Mouse (Mus musculus) forebrain, embryonic 14.5 days (tissue): Measurements from ENCODE around the gene Vmn1r23. TPM values are rescaled to one million over a fixed set of nuclear protein-coding genes. Genes with fewer than 3 reads are reported as not detected.
"Not testable (repeated sequence)": the region's sequence is repeated elsewhere in the genome, so short reads cannot be mapped to it uniquely, and the experiment has no call there.

ENCODE experiments used
- ATAC-seq: fragments of 200-750 bp; cut with Nextera tagmentation; 2 replicates; pipeline ENCODE4 v1.8.0; 2017; ENCODE audit warnings: mild to moderate bottlenecking, moderate library complexity
- DNase-seq: peaks from one replicate; pipeline ENCODE4 v3.0.0-alpha.2; 2015; ENCODE audit warnings: low spot score
- H3K27ac ChIP-seq: fragments of 300-500 bp; sonication (generic); 2 replicates; pipeline ENCODE4 v1.5.1; 2014; ENCODE audit warnings: low read depth, mild to moderate bottlenecking, control low read depth, low read length, moderate library complexity
- H3K27me3 ChIP-seq: fragments of 300-500 bp; sonication (generic); replicated peaks from 2 replicates; pipeline ENCODE4 v1.6.1; 2014; ENCODE audit warnings: low read length, control low read depth, mixed read lengths; ENCODE audit not compliant: control insufficient read depth, insufficient read depth
- H3K36me3 ChIP-seq: fragments of 300-500 bp; sonication (generic); 2 replicates; pipeline ENCODE4 v1.6.1; 2014; ENCODE audit warnings: low read length, control low read depth; ENCODE audit not compliant: control insufficient read depth, insufficient read depth
- H3K4me1 ChIP-seq: fragments of 300-500 bp; sonication (generic); 2 replicates; pipeline ENCODE4 v1.6.1; 2014; ENCODE audit warnings: antibody characterized with exemption, low read length, control low read depth; ENCODE audit not compliant: control insufficient read depth, insufficient read depth
- H3K4me2 ChIP-seq: fragments of 300-500 bp; sonication (generic); 2 replicates; pipeline ENCODE4 v1.6.1; 2014; ENCODE audit warnings: mild to moderate bottlenecking, control low read depth, low read length
- H3K4me3 ChIP-seq: fragments of 300-500 bp; sonication (generic); 2 replicates; pipeline ENCODE4 v1.5.1; 2014; ENCODE audit warnings: low read depth, low read length, control low read depth
- H3K9ac ChIP-seq: fragments of 300-500 bp; sonication (generic); 2 replicates; pipeline ENCODE4 v1.6.1; 2014; ENCODE audit warnings: mild to moderate bottlenecking, low read length, control low read depth, moderate library complexity
- H3K9me3 ChIP-seq: fragments of 300-500 bp; sonication (generic); replicated peaks from 2 replicates; pipeline ENCODE4 v1.6.1; 2016; ENCODE audit warnings: low read length, control low read depth, mixed read lengths; ENCODE audit not compliant: control insufficient read depth
- WGBS: fragments of 180-500 bp; shearing (Covaris S2); extraction: QIAGEN DNeasy Blood & Tissue Kit; methylation state at CpG from one replicate; pipeline ENCODE4 v1.1.7; 2014; 5-methylcytosine and 5-hydroxymethylcytosine counted together
- polyA plus RNA-seq: library from polyadenylated mRNA; unstranded; fragments of >200 nt; fragmentation: Nextera tagmentation; extraction: Ambion mirVana; gene quantifications from 2 replicates; pipeline ENCODE4 v1.2.1, GENCODE M21; 2014

Vmn1r23 gene
- not detected in 2 replicates for polyA plus RNA-seq

GRCm38 (mm10) chr6:57926738-57927137 is at the start of gene Vmn1r23:
Vmn1r23 (minus strand) TSS chr6:57926838.
- Histone ChIP-seq H3K4me2 (no peak within 1 kb of the TSS), H3K4me3 (no peak within 1 kb of the TSS), H3K27ac (no peak within 1 kb of the TSS), H3K27me3 (no peaks in the 10 kb centered on the region), H3K9ac (no peak within 1 kb of the TSS), H3K36me3 (no peaks in the 10 kb centered on the region), H3K9me3 (no peaks in the 10 kb centered on the region), H3K4me1 (no peaks in the 10 kb centered on the region)
- no peak for ATAC-seq
- no peak for DNase-seq
- WGBS, result 85% methylated on average over 1 of the region's 1 CpGs

GRCm38 (mm10) chr6:57961403-57961802 is 34.8 kb upstream of the Vmn1r23 start, which contains the start of gene Vmn1r24:
Vmn1r24 (minus strand) TSS chr6:57961503.
- H3K4me2 ChIP-seq, H3K27me3 ChIP-seq, DNase-seq, H3K9ac ChIP-seq, ATAC-seq, H3K36me3 ChIP-seq, H3K4me3 ChIP-seq, H3K9me3 ChIP-seq, H3K27ac ChIP-seq, H3K4me1 ChIP-seq: not testable (repeated sequence)
- 80% methylated on average over 1 of the region's 1 CpGs for whole genome bisulfite sequencing

GRCm38 (mm10) chr6:57907928-57908327 is 18.7 kb downstream of the Vmn1r23 start, which contains the start of gene Vmn1r22:
Vmn1r22 (minus strand) TSS chr6:57908028.
- Histone ChIP-seq H3K9ac (no peak within 1 kb of the TSS), H3K4me2 (no peak within 1 kb of the TSS), H3K27me3 (no peaks in the 10 kb centered on the region), H3K4me1 (no peaks in the 10 kb centered on the region), H3K27ac (no peak within 1 kb of the TSS), H3K4me3 (no peak within 1 kb of the TSS), H3K9me3 (no peaks in the 10 kb centered on the region), H3K36me3 (no peaks in the 10 kb centered on the region)
- no peak for DNase-seq
- WGBS, result 87% methylated on average over 1 of the region's 1 CpGs
- ATAC-seq, result no peak

Other genes with a start within 250 kb of the Vmn1r23 start
- 11.3 and 12.2 TPM in 2 replicates for gene Pyurf, start 234.8 kb downstream of the Vmn1r23 start, polyA plus RNA-seq
- gene Lancl2, start 224.3 kb downstream of the Vmn1r23 start, polyA plus RNA-seq, result 71.7 and 83.9 TPM in 2 replicates
- gene Vopp1, start 101.7 kb downstream of the Vmn1r23 start, polyA plus RNA-seq, result 81.3 and 88.9 TPM in 2 replicates
- not detected in 2 replicates for gene Vmn1r21, start 76.5 kb downstream of the Vmn1r23 start, polyA plus RNA-seq
- not detected in 2 replicates for gene Vmn1r22, start 18.8 kb downstream of the Vmn1r23 start, polyA plus RNA-seq
- gene Vmn1r24, start 34.7 kb upstream of the Vmn1r23 start, polyA plus RNA-seq, result not detected in 2 replicates
- not detected in 2 replicates for gene Vmn1r25, start 54.0 kb upstream of the Vmn1r23 start, polyA plus RNA-seq
- not detected in 2 replicates for gene Vmn1r26, start 88.3 kb upstream of the Vmn1r23 start, polyA plus RNA-seq